Mouse (Mus musculus) CH12.LX (cell line): ENCODE measurements around the gene Spred2. TPM values are rescaled to one million over a fixed set of nuclear protein-coding genes. Genes with fewer than 3 reads are reported as not detected.
"Not testable (repeated sequence)": the region's sequence is repeated elsewhere in the genome, so short reads cannot be mapped to it uniquely, and the experiment has no call there.

Source experiments
- DNase-seq: peaks from one replicate; pipeline ENCODE4 v3.0.0-alpha.2; 2013; ENCODE audit errors: extremely low read depth
- H3K27ac ChIP-seq: 2 replicates; pipeline ENCODE4 v1.5.1; 2012; ENCODE audit warnings: low read depth, mild to moderate bottlenecking, control low read depth, moderate library complexity; ENCODE audit not compliant: insufficient read depth
- H3K27me3 ChIP-seq: replicated peaks from 2 replicates; pipeline ENCODE3; 2012; ENCODE audit warnings: inconsistent platforms
- H3K36me3 ChIP-seq, 2 experiments: replicated peaks in 1 of 2; 2 replicates each; pipeline versions ENCODE3 to v1.6.1; 2012; ENCODE audit warnings: inconsistent platforms in 1 of 2, low read length in 1 of 2, mild to moderate bottlenecking in 1 of 2, mixed read lengths in 1 of 2, moderate library complexity in 1 of 2; ENCODE audit not compliant: control insufficient read depth in 1 of 2, insufficient read depth in 1 of 2
- H3K4me1 ChIP-seq, 2 experiments: 2 replicates each; pipeline ENCODE4 v1.6.1; 2012; ENCODE audit warnings: inconsistent platforms in 1 of 2, moderate library complexity in 1 of 2; ENCODE audit not compliant: insufficient read depth in 2 of 2, control insufficient read depth in 1 of 2
- H3K4me2 ChIP-seq: 2 replicates; pipeline ENCODE4 v1.6.1; 2012; ENCODE audit warnings: low read depth, mild to moderate bottlenecking, control low read depth; ENCODE audit not compliant: poor library complexity, insufficient read depth, severe bottlenecking
- H3K4me3 ChIP-seq, 3 experiments: fragments of 150-350 bp in 1 of 3; sonication (generic) in 1 of 3; replicated peaks in 1 of 3; 2 replicates each; pipeline versions ENCODE3 to v1.5.1; 2011 to 2012; ENCODE audit warnings: low read depth in 2 of 3, low read length in 2 of 3, mild to moderate bottlenecking in 2 of 3, moderate library complexity in 2 of 3, control low read depth in 1 of 3, improper control_type of control experiment in 1 of 3, inconsistent platforms in 1 of 3, mixed read lengths in 1 of 3; ENCODE audit not compliant: poor library complexity in 1 of 3
- H3K79me2 ChIP-seq: replicated peaks from 2 replicates; pipeline ENCODE4 v1.6.1; 2012; ENCODE audit warnings: mild to moderate bottlenecking, moderate library complexity; ENCODE audit not compliant: control insufficient read depth, poor library complexity, insufficient read depth, severe bottlenecking; ENCODE audit errors: extremely low read depth
- H3K9ac ChIP-seq: 2 replicates; pipeline ENCODE4 v1.6.1; 2012; ENCODE audit warnings: low read depth, mild to moderate bottlenecking, control low read depth, moderate library complexity; ENCODE audit not compliant: insufficient read depth
- H3K9me3 ChIP-seq: replicated peaks from 2 replicates; pipeline ENCODE3; 2012; ENCODE audit warnings: low read length, inconsistent platforms, mixed read lengths
- CTCF ChIP-seq, 2 experiments: IDR thresholded peaks in 1 of 2; conservative IDR thresholded peaks in 1 of 2; 2 replicates each; pipeline ENCODE4 v1.5.1; 2011 to 2012; ENCODE audit warnings: low read depth in 2 of 2, low read length in 2 of 2, improper control_type of control experiment in 1 of 2, inconsistent platforms in 1 of 2, mild to moderate bottlenecking in 1 of 2, moderate library complexity in 1 of 2
- E2F4 ChIP-seq: IDR thresholded peaks from 2 replicates; pipeline ENCODE4 v1.6.1; 2011; ENCODE audit warnings: low read depth, low read length, improper control_type of control experiment; ENCODE audit not compliant: insufficient replicate concordance
- GABPA ChIP-seq: IDR thresholded peaks from 2 replicates; pipeline ENCODE4 v1.6.1; 2012; ENCODE audit warnings: low read depth, low read length, improper control_type of control experiment, inconsistent platforms; ENCODE audit not compliant: insufficient replicate concordance
- JUND ChIP-seq: conservative IDR thresholded peaks from 2 replicates; pipeline ENCODE4 v1.6.1; 2011; ENCODE audit warnings: low read depth, low read length, improper control_type of control experiment
- KAT2A ChIP-seq: IDR thresholded peaks from 2 replicates; pipeline ENCODE4 v1.6.1; 2012; ENCODE audit warnings: low read length, improper control_type of control experiment, inconsistent platforms; ENCODE audit not compliant: insufficient replicate concordance
- MAFK ChIP-seq: IDR thresholded peaks from 2 replicates; pipeline ENCODE4 v1.6.1; 2011; ENCODE audit warnings: low read length, improper control_type of control experiment; ENCODE audit not compliant: insufficient replicate concordance
- MXI1 ChIP-seq: IDR thresholded peaks from 2 replicates; pipeline ENCODE4 v1.6.1; 2011; ENCODE audit warnings: mild to moderate bottlenecking, low read depth, low read length, improper control_type of control experiment
- MYC ChIP-seq: IDR thresholded peaks from 2 replicates; pipeline ENCODE4 v1.6.1; 2011; ENCODE audit warnings: low read depth, mild to moderate bottlenecking, improper control_type of control experiment, low read length
- NELFE ChIP-seq: IDR thresholded peaks from 2 replicates; pipeline ENCODE4 v1.6.1; 2011; ENCODE audit warnings: low read depth, low read length, improper control_type of control experiment
- POLR2A ChIP-seq: IDR thresholded peaks from 2 replicates; pipeline ENCODE4 v1.6.1; 2011; ENCODE audit warnings: low read depth, mild to moderate bottlenecking, improper control_type of control experiment, low read length
- POLR2AphosphoS2 ChIP-seq: IDR thresholded peaks from 2 replicates; pipeline ENCODE4 v1.6.1; 2011; ENCODE audit warnings: low read depth, low read length, improper control_type of control experiment
- RAD21 ChIP-seq: IDR thresholded peaks from 2 replicates; pipeline ENCODE4 v1.6.1; 2011; ENCODE audit warnings: low read depth, mild to moderate bottlenecking, low read length, improper control_type of control experiment, moderate library complexity
- SIN3A ChIP-seq: IDR thresholded peaks from 2 replicates; pipeline ENCODE4 v1.6.1; 2012; ENCODE audit warnings: low read length, improper control_type of control experiment, inconsistent platforms
- SMC3 ChIP-seq: IDR thresholded peaks from 2 replicates; pipeline ENCODE4 v1.6.1; 2011; ENCODE audit warnings: low read depth, low read length, improper control_type of control experiment
- TBP ChIP-seq: conservative IDR thresholded peaks from 2 replicates; pipeline ENCODE4 v1.6.1; 2011; ENCODE audit warnings: low read depth, low read length, improper control_type of control experiment
- TCF12 ChIP-seq: IDR thresholded peaks from 2 replicates; pipeline ENCODE4 v1.6.1; 2014; ENCODE audit warnings: low read depth, mild to moderate bottlenecking, inconsistent platforms, low read length, improper control_type of control experiment
- USF1 ChIP-seq: IDR thresholded peaks from 2 replicates; pipeline ENCODE4 v1.6.1; 2014; ENCODE audit warnings: low read depth, mild to moderate bottlenecking, inconsistent platforms, low read length, improper control_type of control experiment
- ZC3H11A ChIP-seq: IDR thresholded peaks from 2 replicates; pipeline ENCODE4 v1.6.1; 2012; ENCODE audit warnings: low read depth, mild to moderate bottlenecking, inconsistent platforms, low read length, improper control_type of control experiment
- ZNF384 ChIP-seq: IDR thresholded peaks from 2 replicates; pipeline ENCODE4 v1.6.1; 2012; ENCODE audit warnings: low read depth, low read length, improper control_type of control experiment, inconsistent platforms
- dilution Hi-C: fragments of 300-500 bp; cut with MboI; formaldehyde crosslinking; loops from 2 replicates; pipeline ENCODE4 v1.14.3; 2020; ENCODE audit warnings: low sequenced_read_pairs; ENCODE audit not compliant: extremely low pct_unique_long_range_greater_than_20kb, extremely low pct_ligation_motif_present
- in situ Hi-C: fragments of 300-500 bp; cut with MboI; formaldehyde crosslinking; loops from 3 replicates; pipeline ENCODE4 v1.14.3; 2019; ENCODE audit warnings: low sequenced_read_pairs, low pct_ligation_motif_present, low pct_unique_long_range_greater_than_20kb, mixed read lengths
- polyA plus RNA-seq: library from polyadenylated mRNA; unstranded; fragments of >175 nt; gene quantifications from 2 replicates; pipeline ENCODE4 v1.2.1, GENCODE M21; 2012; ENCODE audit warnings: low read depth; ENCODE audit not compliant: insufficient read length
- total RNA-seq, 2 experiments: library from RNA; depleted of rRNA; stranded (reverse); fragments of 300-350 nt in 1 of 2; fragments of >200 nt in 1 of 2; gene quantifications; 2 replicates each; pipeline ENCODE4 v1.2.3; 2012 to 2014

Gene Spred2
- total and polyA plus RNA-seq, 3 experiments: 1.4 to 15.8 (median 4.2) TPM

DNA sequence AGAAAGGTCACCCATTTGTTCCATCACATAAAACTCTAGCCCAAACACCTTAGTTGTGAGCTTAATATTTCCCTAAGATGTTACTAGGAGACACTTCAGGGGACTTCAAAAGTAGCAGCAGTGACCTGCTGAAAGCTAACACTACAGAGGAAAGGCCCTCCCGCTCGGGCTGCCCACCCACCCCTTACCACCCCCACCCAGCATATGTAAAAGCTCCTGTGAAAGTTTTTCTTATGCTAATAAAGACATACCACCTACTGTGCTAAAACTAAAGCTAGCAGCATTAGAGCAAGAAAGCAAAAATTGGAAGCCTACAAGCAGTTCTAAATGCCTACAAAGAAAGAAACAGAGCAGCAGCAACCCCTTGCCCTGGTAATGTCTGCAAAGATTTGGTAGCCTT lies 139.9 kb downstream of the Spred2 start:
- H3K4me2 ChIP-seq, in situ Hi-C loops, H3K79me2 ChIP-seq, H3K4me3 ChIP-seq, H3K9ac ChIP-seq, H3K27ac ChIP-seq, dilution Hi-C loops, H3K27me3 ChIP-seq, DNase-seq, H3K9me3 ChIP-seq: not testable (repeated sequence)
- Histone ChIP-seq H3K36me3 (peaks cover 54 to 74% of the 10 kb centered on the region in 2 experiments), H3K4me1 (peaks cover 5 to 13% of the 10 kb centered on the region in 2 experiments)

- no peaks in the 10 kb centered on the region for H3K9me3 ChIP-seq
- dilution Hi-C loops (no loop called here), in situ Hi-C loops (no loop called here)
- H3K79me2 ChIP-seq: peaks cover 7% of the 10 kb centered on the region; the same call in 1 of the 2 replicates
- H3K27me3 ChIP-seq: no peaks in the 10 kb centered on the region
- H3K4me2 ChIP-seq: no peak overlapping the region
- H3K4me3 ChIP-seq: no peak overlapping the region
- no peak for DNase-seq
- TF ChIP-seq ZC3H11A: no peak
- no peak for TF ChIP-seq MXI1
- TF ChIP-seq TBP: no peak
- no peak for TF ChIP-seq POLR2A
- no peak for TF ChIP-seq POLR2AphosphoS2
- no peak for TF ChIP-seq NELFE
- no peak for TF ChIP-seq MAFK
- no peak for TF ChIP-seq ZNF384
- no peak for TF ChIP-seq RAD21
- no peak for TF ChIP-seq TCF12
- no peak for TF ChIP-seq E2F4
- TF ChIP-seq SMC3: no peak
- no peak for TF ChIP-seq USF1
- TF ChIP-seq JUND: no peak
- TF ChIP-seq KAT2A: no peak
- TF ChIP-seq MYC: no peak
- TF ChIP-seq CTCF (conservative IDR thresholded peaks at IDR 0.05 in 1 of 2, IDR thresholded peaks at IDR 0.05 in 1 of 2; ENCODE audit: low read depth in 2 of 2, low read length in 2 of 2): no peak
- TF ChIP-seq SIN3A: no peak
- no peak for TF ChIP-seq GABPA
- no peak overlapping the region for H3K9ac ChIP-seq
- peaks cover 50 to 71% of the 10 kb centered on the region in 2 experiments for H3K36me3 ChIP-seq
- no peak overlapping the region for H3K27ac ChIP-seq
- peaks cover 5 to 21% of the 10 kb centered on the region in 2 experiments for H3K4me1 ChIP-seq
These were observed 140.8 kb downstream of the Spred2 start for GRCm38 (mm10) chr11:20064926-20065325.
